Mouse (Mus musculus) heart, postnatal 25 days (tissue): ENCODE data around the gene Cdh23. TPM values are rescaled to one million over a fixed set of nuclear protein-coding genes. Genes with fewer than 3 reads are reported as not detected.
"Not testable (repeated sequence)": the region's sequence is repeated elsewhere in the genome, so short reads cannot be mapped to it uniquely, and the experiment has no call there.

Experiments used
- DNase-seq: peaks from one replicate; pipeline ENCODE4 v3.0.0; 2022; ENCODE audit warnings: low spot score
- intact Hi-C: fragments of 180-260 bp; cut with DNase I; formaldehyde crosslinking; loops from one replicate; pipeline ENCODE4 v1.15.1; 2025
- total RNA-seq, 2 experiments: library from RNA; stranded (reverse); gene quantifications; 2 replicates each; pipeline ENCODE4 v1.2.3; 2021

The Cdh23 gene
- total RNA-seq, 2 experiments from 2014 or later: 5.4 to 5.9 TPM

GRCm38 (mm10) chr10:60716449-60716848 is 20.2 kb upstream of the Cdh23 start:
- no peak for DNase-seq
- intact Hi-C loops: no loop called here

- intact Hi-C loops, DNase-seq: not testable (repeated sequence)
Measured at GRCm38 (mm10) chr10:60712299-60712698, 16.0 kb upstream of the Cdh23 start.

- DNase-seq: no peak
- intact Hi-C loops: no loop called here
Measured at GRCm38 (mm10) chr10:60708837-60709236, 12.5 kb upstream of the Cdh23 start.

- intact Hi-C loops: no loop called here
- DNase-seq: no peak
Measured at GRCm38 (mm10) chr10:60706268-60706667, 10.0 kb upstream of the Cdh23 start.

GRCm38 (mm10) chr10:60705134-60705533 is 8.8 kb upstream of the Cdh23 start:
- intact Hi-C loops: no loop called here
- DNase-seq: no peak

- intact Hi-C loops: loop anchor here (2.0 kb wide), 1 partner anchor 289 kb away; no protein-coding TSS in a partner anchor
Measured at GRCm38 (mm10) chr10:60697775-60698174, 1.5 kb upstream of the Cdh23 start.

GRCm38 (mm10) chr10:60696975-60697374 is 685 bp upstream of the Cdh23 start:
- DNase-seq: no peak

More at GRCm38 (mm10) chr10:60697775-60698174, 1.5 kb upstream of the Cdh23 start:
- no peak for DNase-seq

GRCm38 (mm10) chr10:60691671-60692390 is 4.5 kb downstream of the Cdh23 start:
- intact Hi-C loops: loop anchor here (5.0 kb wide), 1 partner anchor 60 kb away; the partner anchor contains the start of gene Slc29a3
- no peak for DNase-seq

More at GRCm38 (mm10) chr10:60696975-60697374, 685 bp upstream of the Cdh23 start:
- intact Hi-C loops: loop anchor here (2.0 kb wide), 1 partner anchor 288 kb away; no protein-coding TSS in a partner anchor

- no peak for DNase-seq
- intact Hi-C loops: loop anchor here (5.0 kb wide), 1 partner anchor 61 kb away; the partner anchor contains the start of gene Slc29a3
Measured at GRCm38 (mm10) chr10:60690960-60691359, 5.3 kb downstream of the Cdh23 start.

GRCm38 (mm10) chr10:60689396-60689795 is 6.9 kb downstream of the Cdh23 start:
- intact Hi-C loops: loop anchor here (10.0 kb wide), 1 partner anchor 65 kb away; no protein-coding TSS in a partner anchor
- no peak for DNase-seq

- no peak for DNase-seq
- intact Hi-C loops: loop anchor here (1.0 to 10.0 kb wide), 2 partner anchors 62 to 158 kb away; no protein-coding TSS in a partner anchor
Measured at GRCm38 (mm10) chr10:60687011-60687776, 9.1 kb downstream of the Cdh23 start.

GRCm38 (mm10) chr10:60686641-60686975 is 9.7 kb downstream of the Cdh23 start:
- no peak for DNase-seq
- intact Hi-C loops: loop anchor here (10.0 kb wide), 1 partner anchor 62 kb away; no protein-coding TSS in a partner anchor

GRCm38 (mm10) chr10:60685764-60686640 is 10.3 kb downstream of the Cdh23 start:
- DNase-seq: no peak
- intact Hi-C loops: loop anchor here (10.0 kb wide), 1 partner anchor 61 kb away; no protein-coding TSS in a partner anchor

GRCm38 (mm10) chr10:60678926-60679325 is 17.4 kb downstream of the Cdh23 start:
- no peak for DNase-seq
- intact Hi-C loops: no loop called here

GRCm38 (mm10) chr10:60677319-60677718 is 19.0 kb downstream of the Cdh23 start:
- DNase-seq: no peak
- intact Hi-C loops: no loop called here

- DNase-seq: no peak
Measured at GRCm38 (mm10) chr10:60670166-60670565, 26.1 kb downstream of the Cdh23 start.

GRCm38 (mm10) chr10:60668591-60668990 is 27.7 kb downstream of the Cdh23 start:
- intact Hi-C loops: no loop called here

More at GRCm38 (mm10) chr10:60670166-60670565, 26.1 kb downstream of the Cdh23 start:
- intact Hi-C loops: no loop called here

GRCm38 (mm10) chr10:60660986-60661385 is 35.3 kb downstream of the Cdh23 start:
- intact Hi-C loops: no loop called here
- DNase-seq: no peak

More at GRCm38 (mm10) chr10:60668591-60668990, 27.7 kb downstream of the Cdh23 start:
- DNase-seq: no peak

- intact Hi-C loops: loop anchor here (2.0 kb wide), 1 partner anchor 83 kb away; no protein-coding TSS in a partner anchor
- peak; percentile 29 for DNase-seq
Measured at GRCm38 (mm10) chr10:60659450-60660020, 36.8 kb downstream of the Cdh23 start.
